Mouse (Mus musculus): ENCODE data around the gene Lrp1. TPM values are rescaled to one million over a fixed set of nuclear protein-coding genes. Genes with fewer than 3 reads are reported as not detected.
A peak's percentile ranks its signal among the peaks of the same experiment; 100 is the strongest.

Lrp1 gene
- 55.5 and 59.0 TPM in 2 replicates for polyA plus RNA-seq (2014; fragmentation: Nextera tagmentation; extraction: Ambion mirVana)

- peak; percentile 79 for DNase-seq (ENCODE audit: low spot score)
- Histone ChIP-seq H3K4me3 (ENCODE audit: low read depth, low read length) (peak within 1 kb of the TSS; percentile 78), H3K9ac (replicated peaks; ENCODE audit: low read length) (peak within 1 kb of the TSS; percentile 89), H3K9me3 (replicated peaks; ENCODE audit: control insufficient read depth, low read length) (no peaks in the 10 kb centered on the region), H3K4me1 (ENCODE audit: control insufficient read depth, insufficient read depth, low read length) (peaks cover 10% of the 10 kb centered on the region), H3K4me2 (ENCODE audit: low read depth, low read length) (peak within 1 kb of the TSS; percentile 90), H3K27ac (replicated peaks; ENCODE audit: low read depth, low read length) (peak within 1 kb of the TSS; percentile 96), H3K36me3 (replicated peaks; ENCODE audit: control insufficient read depth, insufficient read depth, low read depth, low read length) (no peaks in the 10 kb centered on the region), H3K27me3 (ENCODE audit: control insufficient read depth, insufficient read depth, low read length) (no peaks in the 10 kb centered on the region)
- WGBS: 0% methylated on average over 21 of the region's 32 CpGs
- ATAC-seq (replicated peaks; ENCODE audit: insufficient number of reproducible peaks, low FRiP score, low TSS enrichment, low read depth): peak; percentile 78
Measured at GRCm38 (mm10) chr10:127620406-127621190, at the start of gene Lrp1. Lrp1 (minus strand) TSS chr10:127621148.

GRCm38 (mm10) chr10:127670185-127670584 is 49.2 kb upstream of the Lrp1 start:
- Histone ChIP-seq H3K4me2 (ENCODE audit: low read depth, low read length) (no peak overlapping the region), H3K4me1 (ENCODE audit: control insufficient read depth, insufficient read depth, low read length) (peaks cover 6% of the 10 kb centered on the region), H3K27ac (replicated peaks; ENCODE audit: low read depth, low read length) (no peak overlapping the region), H3K9me3 (replicated peaks; ENCODE audit: control insufficient read depth, low read length) (no peaks in the 10 kb centered on the region), H3K9ac (replicated peaks; ENCODE audit: low read length) (no peak overlapping the region), H3K36me3 (replicated peaks; ENCODE audit: control insufficient read depth, insufficient read depth, low read depth, low read length) (no peaks in the 10 kb centered on the region), H3K27me3 (ENCODE audit: control insufficient read depth, insufficient read depth, low read length) (no peaks in the 10 kb centered on the region), H3K4me3 (ENCODE audit: low read depth, low read length) (no peak overlapping the region)
- no peak for DNase-seq (ENCODE audit: low spot score)
- no peak for ATAC-seq (replicated peaks; ENCODE audit: insufficient number of reproducible peaks, low FRiP score, low TSS enrichment, low read depth)
- 96% methylated on average over 2 of the region's 2 CpGs for WGBS

DNA sequence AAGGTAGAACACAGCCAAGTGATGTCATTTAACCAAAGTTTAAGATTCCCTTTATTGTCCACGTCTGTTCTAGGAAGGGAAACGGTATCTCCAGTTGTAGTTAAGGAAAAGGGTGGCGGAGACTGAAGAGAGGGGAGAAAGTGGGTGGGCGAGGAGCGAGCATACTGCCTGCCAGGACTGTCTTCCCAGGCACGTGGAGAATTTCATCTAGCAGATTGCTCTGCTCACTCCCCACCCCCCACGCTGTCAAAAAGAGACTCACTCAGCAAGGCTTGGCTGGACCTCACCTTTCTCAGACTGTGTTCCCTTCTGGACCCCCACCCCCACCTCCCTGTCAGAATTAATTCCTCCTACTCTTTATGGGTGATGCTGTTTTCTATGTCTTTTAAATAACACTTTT is 48.2 kb upstream of the Lrp1 start:
- Histone ChIP-seq H3K27ac (replicated peaks; ENCODE audit: low read depth, low read length) (peak overlapping the region; percentile 99), H3K4me1 (ENCODE audit: control insufficient read depth, insufficient read depth, low read length) (peaks cover 13% of the 10 kb centered on the region), H3K4me2 (ENCODE audit: low read depth, low read length) (peak overlapping the region; percentile 32), H3K9ac (replicated peaks; ENCODE audit: low read length) (peak overlapping the region; percentile 39), H3K36me3 (replicated peaks; ENCODE audit: control insufficient read depth, insufficient read depth, low read depth, low read length) (0 out of 2 replicates have a peak, but pooled peaks cover under 1% of the 10 kb centered on the region), H3K4me3 (ENCODE audit: low read depth, low read length) (no peak overlapping the region), H3K27me3 (ENCODE audit: control insufficient read depth, insufficient read depth, low read length) (no peaks in the 10 kb centered on the region), H3K9me3 (replicated peaks; ENCODE audit: control insufficient read depth, low read length) (no peaks in the 10 kb centered on the region)
- ATAC-seq (replicated peaks; ENCODE audit: insufficient number of reproducible peaks, low FRiP score, low TSS enrichment, low read depth) (no peak), DNase-seq (ENCODE audit: low spot score) (peak; percentile 46)
- 11% methylated on average over 7 of the region's 7 CpGs for WGBS

- Histone ChIP-seq H3K9ac (replicated peaks; ENCODE audit: low read length) (peak within 1 kb of the TSS; percentile 90), H3K4me1 (ENCODE audit: control insufficient read depth, insufficient read depth, low read length) (peaks cover 19% of the 10 kb centered on the region), H3K9me3 (replicated peaks; ENCODE audit: control insufficient read depth, low read length) (no peaks in the 10 kb centered on the region), H3K36me3 (replicated peaks; ENCODE audit: control insufficient read depth, insufficient read depth, low read depth, low read length) (peaks cover 2% of the 10 kb centered on the region; the same call in 1 of the 2 replicates), H3K27ac (replicated peaks; ENCODE audit: low read depth, low read length) (peak within 1 kb of the TSS; percentile 99), H3K4me3 (ENCODE audit: low read depth, low read length) (peak within 1 kb of the TSS; percentile 80), H3K27me3 (ENCODE audit: control insufficient read depth, insufficient read depth, low read length) (peaks cover 2% of the 10 kb centered on the region; the same call in 1 of the 2 replicates), H3K4me2 (ENCODE audit: low read depth, low read length) (peak within 1 kb of the TSS; percentile 58)
- DNase-seq (ENCODE audit: low spot score) (peak; percentile 76), ATAC-seq (replicated peaks; ENCODE audit: insufficient number of reproducible peaks, low FRiP score, low TSS enrichment, low read depth) (peak; percentile 36)
- 2% methylated on average over 40 of the region's 40 CpGs for WGBS
Measured at GRCm38 (mm10) chr10:127668093-127669050, 47.4 kb upstream of the Lrp1 start, which contains the start of gene Nab2. Nab2 (minus strand) TSS chr10:127668568.

- DNase-seq (ENCODE audit: low spot score): peak; percentile 96
- peak; percentile 65 for ATAC-seq (replicated peaks; ENCODE audit: insufficient number of reproducible peaks, low FRiP score, low TSS enrichment, low read depth)
- Histone ChIP-seq H3K9me3 (replicated peaks; ENCODE audit: control insufficient read depth, low read length) (no peaks in the 10 kb centered on the region), H3K27me3 (ENCODE audit: control insufficient read depth, insufficient read depth, low read length) (peaks cover 2% of the 10 kb centered on the region; the same call in 1 of the 2 replicates), H3K4me1 (ENCODE audit: control insufficient read depth, insufficient read depth, low read length) (peaks cover 25% of the 10 kb centered on the region), H3K4me3 (ENCODE audit: low read depth, low read length) (peak overlapping the region; percentile 80), H3K27ac (replicated peaks; ENCODE audit: low read depth, low read length) (peak overlapping the region; percentile 99), H3K9ac (replicated peaks; ENCODE audit: low read length) (peak overlapping the region; percentile 90), H3K36me3 (replicated peaks; ENCODE audit: control insufficient read depth, insufficient read depth, low read depth, low read length) (peaks cover 2% of the 10 kb centered on the region; the same call in 1 of the 2 replicates), H3K4me2 (ENCODE audit: low read depth, low read length) (peak overlapping the region; percentile 58)
- under 1% methylated on average over 35 of the region's 35 CpGs for WGBS
Measured at GRCm38 (mm10) chr10:127667269-127668092, 46.5 kb upstream of the Lrp1 start.

- under 1% methylated on average over 50 of the region's 73 CpGs for WGBS
- H3K9ac ChIP-seq (replicated peaks; ENCODE audit: low read length): peak within 1 kb of the TSS; percentile 90
- DNase-seq (ENCODE audit: low spot score) (peak; percentile 80), ATAC-seq (replicated peaks; ENCODE audit: insufficient number of reproducible peaks, low FRiP score, low TSS enrichment, low read depth) (peak; percentile 54)
- peak within 1 kb of the TSS; percentile 80 for H3K4me3 ChIP-seq (ENCODE audit: low read depth, low read length)
- H3K27ac ChIP-seq (replicated peaks; ENCODE audit: low read depth, low read length): peak within 1 kb of the TSS; percentile 99
- H3K36me3 ChIP-seq (replicated peaks; ENCODE audit: control insufficient read depth, insufficient read depth, low read depth, low read length): peaks cover 2% of the 10 kb centered on the region; the same call in 1 of the 2 replicates
- no peaks in the 10 kb centered on the region for H3K9me3 ChIP-seq (replicated peaks; ENCODE audit: control insufficient read depth, low read length)
- H3K4me2 ChIP-seq (ENCODE audit: low read depth, low read length): peak within 1 kb of the TSS; percentile 58
- peaks cover 2% of the 10 kb centered on the region; the same call in 1 of the 2 replicates for H3K27me3 ChIP-seq (ENCODE audit: control insufficient read depth, insufficient read depth, low read length)
- H3K4me1 ChIP-seq (ENCODE audit: control insufficient read depth, insufficient read depth, low read length): peaks cover 29% of the 10 kb centered on the region
Measured at GRCm38 (mm10) chr10:127666501-127667268, 45.7 kb upstream of the Lrp1 start, which contains the start of gene Nemp1. Nemp1 (plus strand) TSS chr10:127666901.
